Mouse (Mus musculus): Measurements from ENCODE around the gene Nt5dc3. TPM values are rescaled to one million over a fixed set of nuclear protein-coding genes. Genes with fewer than 3 reads are reported as not detected.

Nt5dc3 gene
- polyA plus RNA-seq, 1 experiment = 4.9 TPM

DNA sequence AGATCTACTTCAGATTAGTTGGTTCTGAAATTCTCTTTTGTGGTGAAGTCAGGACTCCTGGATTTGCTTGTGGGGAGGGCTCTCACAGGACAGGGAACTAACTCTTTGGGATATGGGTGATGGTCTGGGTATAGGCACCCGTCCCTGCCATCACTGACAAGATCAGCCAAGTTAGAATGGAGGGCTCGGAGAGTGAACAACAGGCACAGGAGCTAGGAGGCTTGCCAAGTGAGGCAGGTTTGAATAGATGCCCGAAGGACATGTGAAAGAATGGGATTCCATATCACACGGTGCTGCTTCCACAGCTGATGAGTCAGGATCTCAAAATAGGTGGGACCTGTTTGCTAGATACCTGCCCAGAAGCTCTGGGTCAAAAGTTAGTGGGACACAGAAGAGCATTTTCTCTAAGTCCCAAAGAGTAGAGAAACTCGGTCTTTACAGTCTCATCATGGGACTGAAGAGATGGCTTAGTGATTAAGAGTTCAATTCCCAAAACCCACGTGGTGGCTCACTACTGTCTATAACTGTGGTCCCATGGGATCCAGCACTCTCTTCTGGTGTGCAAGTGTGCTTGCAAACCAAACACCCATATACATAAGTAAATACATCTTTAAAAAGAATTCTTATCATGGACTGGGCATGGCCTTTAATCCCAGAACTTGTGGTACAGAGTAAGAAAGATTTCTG, 22.8 kb upstream of the Nt5dc3 start:
- TF ChIP-seq POLR2A (IDR thresholded peaks at IDR 0.05; ENCODE audit: low read depth, low read length) (no peak), CTCF (IDR thresholded peaks at IDR 0.05; ENCODE audit: extremely low read depth, insufficient read depth, insufficient read length, insufficient replicate concordance) (no peak)
- Histone ChIP-seq H3K36me3 (ENCODE audit: control insufficient read depth, insufficient read depth, low read length) (no peaks in the 10 kb centered on the region), H3K27ac (ENCODE audit: insufficient read depth, low read length) (no peak overlapping the region), H3K4me3 (ENCODE audit: extremely low read depth, insufficient read depth, insufficient read length) (no peak overlapping the region), H3K4me1 (ENCODE audit: control insufficient read depth, insufficient read depth, insufficient read length) (no peaks in the 10 kb centered on the region), H3K27me3 (ENCODE audit: control insufficient read depth, insufficient read depth, low read length) (no peaks in the 10 kb centered on the region)
- no peak for DNase-seq (ENCODE audit: low read depth in 1 of 2, low spot score in 2 of 2)
- 83% methylated on average over 6 of the region's 6 CpGs for WGBS

DNA sequence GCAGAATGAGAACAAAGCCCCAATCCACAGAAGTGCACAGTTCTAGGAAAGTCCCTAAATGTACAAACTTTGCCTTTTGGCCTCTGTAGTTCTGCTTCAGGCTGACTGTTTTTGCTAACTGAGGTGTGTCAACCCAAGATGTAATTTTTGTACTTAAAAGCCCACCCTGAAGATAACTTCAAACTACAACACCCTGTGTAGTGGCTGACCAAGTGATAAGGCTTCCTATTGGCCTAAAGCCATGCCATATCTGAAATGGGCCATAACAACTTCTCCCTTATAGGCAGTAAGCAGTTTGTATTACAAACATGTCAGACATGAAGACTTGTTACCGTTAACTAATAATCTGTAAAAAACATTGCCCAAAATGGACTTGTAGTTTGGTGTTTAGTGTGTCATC, 21.1 kb upstream of the Nt5dc3 start:
- Histone ChIP-seq H3K27me3 (ENCODE audit: control insufficient read depth, insufficient read depth, low read length) (no peaks in the 10 kb centered on the region), H3K27ac (ENCODE audit: insufficient read depth, low read length) (no peak overlapping the region), H3K4me3 (ENCODE audit: extremely low read depth, insufficient read depth, insufficient read length) (no peak overlapping the region), H3K4me1 (ENCODE audit: control insufficient read depth, insufficient read depth, insufficient read length) (no peaks in the 10 kb centered on the region), H3K36me3 (ENCODE audit: control insufficient read depth, insufficient read depth, low read length) (no peaks in the 10 kb centered on the region)
- DNase-seq (ENCODE audit: low read depth in 1 of 2, low spot score in 2 of 2) = no peak
- 81% methylated on average over 1 of the region's 1 CpGs for WGBS
- no peak for TF ChIP-seq POLR2A (IDR thresholded peaks at IDR 0.05; ENCODE audit: low read depth, low read length)
- no peak for TF ChIP-seq CTCF (IDR thresholded peaks at IDR 0.05; ENCODE audit: extremely low read depth, insufficient read depth, insufficient read length, insufficient replicate concordance)

DNA sequence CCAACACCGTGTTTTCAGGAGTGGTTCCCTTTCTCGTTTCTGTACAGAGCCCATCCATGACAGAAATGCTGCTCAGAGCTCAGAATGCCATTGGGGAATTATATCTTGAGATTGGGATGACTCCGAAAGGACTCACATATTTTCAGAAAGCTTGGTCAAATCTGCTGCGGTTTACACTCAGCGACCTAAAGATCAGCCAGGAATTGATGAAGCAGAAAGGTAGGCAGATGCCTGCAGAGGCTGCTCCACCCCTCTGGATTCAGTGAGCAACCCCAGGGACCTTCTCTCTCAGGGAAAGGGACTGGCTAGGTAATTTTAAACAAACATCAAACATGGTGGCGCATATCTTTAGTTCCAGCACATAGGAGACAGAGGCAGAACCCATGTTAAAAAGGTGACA, 20.6 kb upstream of the Nt5dc3 start:
- 91% methylated on average over 6 of the region's 6 CpGs for WGBS
- no peaks in the 10 kb centered on the region for H3K36me3 ChIP-seq (ENCODE audit: control insufficient read depth, insufficient read depth, low read length)

DNA sequence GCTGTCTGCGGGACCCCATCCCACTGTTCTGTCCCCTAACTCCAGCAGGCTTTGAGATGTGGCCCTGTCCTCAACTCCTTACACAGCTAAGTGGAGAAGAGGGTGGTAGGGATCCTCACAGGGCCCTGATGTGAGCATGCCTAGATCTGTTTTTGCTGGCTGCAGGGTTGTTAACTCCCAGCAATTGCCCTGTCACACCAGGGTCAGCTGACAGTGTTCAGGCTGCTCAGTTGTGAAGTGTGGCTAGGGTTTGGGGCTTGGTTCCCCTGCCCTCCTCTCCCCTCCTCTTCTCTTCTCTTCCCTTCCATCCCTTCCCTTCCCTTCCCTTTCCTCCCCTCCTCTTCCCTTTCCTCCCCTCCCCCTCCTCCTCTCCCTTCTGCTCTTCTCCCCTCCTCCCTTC, 17.6 kb upstream of the Nt5dc3 start:
- WGBS = 93% methylated on average over 1 of the region's 1 CpGs
- no peak overlapping the region for H3K27ac ChIP-seq (ENCODE audit: insufficient read depth, low read length)
- no peaks in the 10 kb centered on the region for H3K4me1 ChIP-seq (ENCODE audit: control insufficient read depth, insufficient read depth, insufficient read length)
- TF ChIP-seq POLR2A (IDR thresholded peaks at IDR 0.05; ENCODE audit: low read depth, low read length) = no peak
- TF ChIP-seq CTCF (IDR thresholded peaks at IDR 0.05; ENCODE audit: extremely low read depth, insufficient read depth, insufficient read length, insufficient replicate concordance) = no peak
- H3K36me3 ChIP-seq (ENCODE audit: control insufficient read depth, insufficient read depth, low read length) = no peaks in the 10 kb centered on the region
- DNase-seq (ENCODE audit: low read depth in 1 of 2, low spot score in 2 of 2) = no peak
- H3K4me3 ChIP-seq (ENCODE audit: extremely low read depth, insufficient read depth, insufficient read length) = no peak overlapping the region
- H3K27me3 ChIP-seq (ENCODE audit: control insufficient read depth, insufficient read depth, low read length) = no peaks in the 10 kb centered on the region

More for the DNA sequence above, 20.6 kb upstream of the Nt5dc3 start:
- Histone ChIP-seq H3K4me3 (ENCODE audit: extremely low read depth, insufficient read depth, insufficient read length) (no peak overlapping the region), H3K27me3 (ENCODE audit: control insufficient read depth, insufficient read depth, low read length) (no peaks in the 10 kb centered on the region), H3K27ac (ENCODE audit: insufficient read depth, low read length) (no peak overlapping the region), H3K4me1 (ENCODE audit: control insufficient read depth, insufficient read depth, insufficient read length) (no peaks in the 10 kb centered on the region)
- no peak for DNase-seq (ENCODE audit: low read depth in 1 of 2, low spot score in 2 of 2)
- no peak for TF ChIP-seq POLR2A (IDR thresholded peaks at IDR 0.05; ENCODE audit: low read depth, low read length)
- no peak for TF ChIP-seq CTCF (IDR thresholded peaks at IDR 0.05; ENCODE audit: extremely low read depth, insufficient read depth, insufficient read length, insufficient replicate concordance)

DNA sequence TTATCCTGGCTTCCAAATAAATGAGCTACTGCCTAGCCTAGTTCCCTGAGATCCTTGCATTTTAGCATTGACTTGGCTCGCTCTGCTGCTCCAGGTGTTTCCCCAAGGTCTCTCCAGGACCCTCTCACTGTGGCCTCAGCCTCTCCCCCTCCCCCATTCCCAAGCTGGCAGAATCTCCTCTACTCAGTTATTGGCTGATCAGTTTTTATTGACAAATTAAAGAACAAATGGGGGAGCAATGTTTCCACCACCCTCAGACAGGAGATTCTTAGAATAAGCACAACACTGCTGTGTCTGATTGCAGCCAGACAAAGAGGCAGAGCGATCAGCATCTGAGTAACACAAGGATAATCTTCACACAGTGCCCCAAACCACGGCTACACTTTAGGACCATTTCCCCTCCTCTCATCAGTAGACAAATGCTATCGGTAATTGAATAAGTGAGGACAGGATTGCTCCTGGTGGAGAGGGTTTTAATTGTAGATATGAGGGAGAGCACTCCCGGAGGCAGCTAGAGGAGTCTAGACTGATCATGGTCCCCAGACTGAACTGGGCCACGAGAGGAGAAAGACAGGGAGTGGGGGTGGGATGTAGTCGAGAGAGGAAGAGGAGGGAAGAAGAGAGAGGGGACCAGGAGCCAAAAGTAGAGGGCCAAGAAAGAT, 17.0 kb upstream of the Nt5dc3 start:
- TF ChIP-seq POLR2A (IDR thresholded peaks at IDR 0.05; ENCODE audit: low read depth, low read length) = no peak
- no peak for TF ChIP-seq CTCF (IDR thresholded peaks at IDR 0.05; ENCODE audit: extremely low read depth, insufficient read depth, insufficient read length, insufficient replicate concordance)
- H3K36me3 ChIP-seq (ENCODE audit: control insufficient read depth, insufficient read depth, low read length) = no peaks in the 10 kb centered on the region
- H3K27ac ChIP-seq (ENCODE audit: insufficient read depth, low read length) = no peak overlapping the region
- H3K4me3 ChIP-seq (ENCODE audit: extremely low read depth, insufficient read depth, insufficient read length) = no peak overlapping the region
- DNase-seq (ENCODE audit: low read depth in 1 of 2, low spot score in 2 of 2) = no peak
- WGBS = 66% methylated on average over 7 of the region's 7 CpGs
- no peaks in the 10 kb centered on the region for H3K27me3 ChIP-seq (ENCODE audit: control insufficient read depth, insufficient read depth, low read length)
- H3K4me1 ChIP-seq (ENCODE audit: control insufficient read depth, insufficient read depth, insufficient read length) = no peaks in the 10 kb centered on the region

DNA sequence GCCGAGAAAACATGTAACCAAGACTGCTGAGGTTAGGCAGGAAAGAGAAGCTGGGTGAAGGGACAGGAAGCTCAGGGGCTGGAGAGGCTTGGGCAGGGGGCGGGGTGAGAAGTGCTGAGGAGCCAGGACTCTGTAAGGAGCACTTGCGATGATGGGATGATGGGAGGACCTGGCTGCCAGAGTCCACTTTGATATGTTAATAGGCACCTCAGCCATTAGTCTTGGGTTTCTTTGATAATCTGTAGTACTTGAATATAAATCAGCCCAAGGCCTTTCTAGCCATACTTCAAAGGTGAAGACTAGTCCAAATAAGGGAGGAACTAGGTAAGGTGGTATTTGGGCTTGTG, 16.4 kb upstream of the Nt5dc3 start:
- no peaks in the 10 kb centered on the region for H3K4me1 ChIP-seq (ENCODE audit: control insufficient read depth, insufficient read depth, insufficient read length)
- H3K27me3 ChIP-seq (ENCODE audit: control insufficient read depth, insufficient read depth, low read length) = no peaks in the 10 kb centered on the region
- TF ChIP-seq POLR2A (IDR thresholded peaks at IDR 0.05; ENCODE audit: low read depth, low read length) = no peak
- no peak for TF ChIP-seq CTCF (IDR thresholded peaks at IDR 0.05; ENCODE audit: extremely low read depth, insufficient read depth, insufficient read length, insufficient replicate concordance)
- H3K36me3 ChIP-seq (ENCODE audit: control insufficient read depth, insufficient read depth, low read length) = no peaks in the 10 kb centered on the region
- no peak overlapping the region for H3K4me3 ChIP-seq (ENCODE audit: extremely low read depth, insufficient read depth, insufficient read length)
- no peak overlapping the region for H3K27ac ChIP-seq (ENCODE audit: insufficient read depth, low read length)
- no peak for DNase-seq (ENCODE audit: low read depth in 1 of 2, low spot score in 2 of 2)
- WGBS = 70% methylated on average over 3 of the region's 3 CpGs

DNA sequence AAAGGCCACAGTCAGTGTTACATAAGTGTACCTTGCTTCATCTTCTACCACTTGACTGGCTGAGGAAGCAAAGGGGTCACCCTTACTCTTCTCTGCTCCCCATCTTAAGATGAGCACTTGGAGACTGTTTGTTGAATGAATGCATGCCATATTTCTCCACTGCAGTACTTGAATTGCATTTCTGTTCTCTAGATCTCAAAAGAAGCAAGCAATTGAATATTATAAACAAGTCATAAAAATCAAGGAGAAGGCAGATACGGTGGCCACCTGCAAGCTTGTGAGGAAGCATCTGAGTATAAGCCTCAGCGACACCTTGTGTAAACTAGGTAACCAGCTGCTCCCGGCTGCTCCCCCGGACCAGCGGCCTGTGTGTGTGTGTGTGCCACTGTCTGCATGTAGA, 15.1 kb upstream of the Nt5dc3 start, which contains the start of gene Gm49358:
Gene Gm49358, plus strand, starts transcription at position 301 of the 400 bp plus-strand sequence.
- Histone ChIP-seq H3K27me3 (ENCODE audit: control insufficient read depth, insufficient read depth, low read length) (no peaks in the 10 kb centered on the region), H3K36me3 (ENCODE audit: control insufficient read depth, insufficient read depth, low read length) (no peaks in the 10 kb centered on the region), H3K4me1 (ENCODE audit: control insufficient read depth, insufficient read depth, insufficient read length) (no peaks in the 10 kb centered on the region), H3K27ac (ENCODE audit: insufficient read depth, low read length) (no peak within 1 kb of the TSS), H3K4me3 (ENCODE audit: extremely low read depth, insufficient read depth, insufficient read length) (no peak within 1 kb of the TSS)
- no peak for TF ChIP-seq POLR2A (IDR thresholded peaks at IDR 0.05; ENCODE audit: low read depth, low read length)
- TF ChIP-seq CTCF (IDR thresholded peaks at IDR 0.05; ENCODE audit: extremely low read depth, insufficient read depth, insufficient read length, insufficient replicate concordance) = no peak
- DNase-seq (ENCODE audit: low read depth in 1 of 2, low spot score in 2 of 2) = no peak
- WGBS = 93% methylated on average over 5 of the region's 5 CpGs
